Mouse (Mus musculus): Measurements from ENCODE around the gene Ccdc36. TPM values are rescaled to one million over a fixed set of nuclear protein-coding genes. Genes with fewer than 3 reads are reported as not detected.

Gene Ccdc36
- polyA plus RNA-seq, 1 experiment: not detected

DNA sequence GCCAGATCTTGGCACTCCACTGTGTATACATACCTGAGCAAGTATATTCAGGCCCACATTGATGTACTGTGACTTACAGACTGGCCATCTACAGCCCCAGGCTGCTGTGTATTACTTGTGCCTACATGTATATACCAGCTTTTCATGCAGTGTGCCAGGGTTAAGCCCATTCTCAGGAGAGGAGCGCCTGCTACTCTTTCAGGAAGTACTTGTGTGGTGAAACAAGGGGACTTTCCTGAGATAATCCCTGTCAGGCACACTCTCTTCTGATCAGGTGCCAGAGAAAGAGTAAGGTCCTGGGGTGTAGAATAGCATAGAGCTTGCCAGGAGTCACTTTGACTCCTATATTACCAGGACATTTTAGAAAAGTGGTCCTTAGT is 31.6 kb upstream of the Ccdc36 start:
- peak overlapping the region; percentile 95 for H3K4me3 ChIP-seq (replicated peaks)
- peaks cover 34% of the 10 kb centered on the region for H3K36me3 ChIP-seq (replicated peaks; ENCODE audit: low read length)
- H3K4me1 ChIP-seq: peaks cover 46% of the 10 kb centered on the region
- H3K27me3 ChIP-seq (replicated peaks): peaks cover 15% of the 10 kb centered on the region
- no peak for TF ChIP-seq FLI1 (IDR thresholded peaks at IDR 0.05; ENCODE audit: low read length)
- no peak for TF ChIP-seq GATA1 (IDR thresholded peaks at IDR 0.05; ENCODE audit: borderline replicate concordance, low read length)
- H3K9me3 ChIP-seq: peaks cover 7% of the 10 kb centered on the region; the same call in 1 of the 2 replicates

DNA sequence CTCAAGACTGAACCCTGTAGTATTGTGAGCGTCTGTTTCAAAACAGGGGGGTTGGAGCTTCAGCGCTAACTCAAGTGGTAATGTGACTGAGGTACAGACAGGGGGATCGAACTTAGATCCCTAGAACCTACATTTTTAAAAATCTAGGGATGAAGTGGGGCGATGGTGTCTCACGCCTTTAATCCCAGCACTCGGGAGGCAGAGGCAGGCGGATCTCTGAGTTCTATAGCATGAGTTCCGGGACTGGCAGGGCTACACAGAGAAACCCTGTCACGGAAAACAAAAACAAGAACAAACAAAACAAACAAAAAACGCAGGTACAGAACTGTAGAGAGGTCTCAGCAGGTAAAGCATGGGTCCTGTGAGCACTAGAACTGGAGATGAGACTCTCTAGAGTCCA is 28.7 kb upstream of the Ccdc36 start:
- H3K36me3 ChIP-seq (replicated peaks; ENCODE audit: low read length): peaks cover 4% of the 10 kb centered on the region
- no peak overlapping the region for H3K4me3 ChIP-seq (replicated peaks)
- H3K4me1 ChIP-seq: peaks cover 41% of the 10 kb centered on the region
- peaks cover 19% of the 10 kb centered on the region for H3K27me3 ChIP-seq (replicated peaks)
- TF ChIP-seq FLI1 (IDR thresholded peaks at IDR 0.05; ENCODE audit: low read length) (no peak), GATA1 (IDR thresholded peaks at IDR 0.05; ENCODE audit: borderline replicate concordance, low read length) (no peak)
- peaks cover 10% of the 10 kb centered on the region; the same call in 1 of the 2 replicates for H3K9me3 ChIP-seq

DNA sequence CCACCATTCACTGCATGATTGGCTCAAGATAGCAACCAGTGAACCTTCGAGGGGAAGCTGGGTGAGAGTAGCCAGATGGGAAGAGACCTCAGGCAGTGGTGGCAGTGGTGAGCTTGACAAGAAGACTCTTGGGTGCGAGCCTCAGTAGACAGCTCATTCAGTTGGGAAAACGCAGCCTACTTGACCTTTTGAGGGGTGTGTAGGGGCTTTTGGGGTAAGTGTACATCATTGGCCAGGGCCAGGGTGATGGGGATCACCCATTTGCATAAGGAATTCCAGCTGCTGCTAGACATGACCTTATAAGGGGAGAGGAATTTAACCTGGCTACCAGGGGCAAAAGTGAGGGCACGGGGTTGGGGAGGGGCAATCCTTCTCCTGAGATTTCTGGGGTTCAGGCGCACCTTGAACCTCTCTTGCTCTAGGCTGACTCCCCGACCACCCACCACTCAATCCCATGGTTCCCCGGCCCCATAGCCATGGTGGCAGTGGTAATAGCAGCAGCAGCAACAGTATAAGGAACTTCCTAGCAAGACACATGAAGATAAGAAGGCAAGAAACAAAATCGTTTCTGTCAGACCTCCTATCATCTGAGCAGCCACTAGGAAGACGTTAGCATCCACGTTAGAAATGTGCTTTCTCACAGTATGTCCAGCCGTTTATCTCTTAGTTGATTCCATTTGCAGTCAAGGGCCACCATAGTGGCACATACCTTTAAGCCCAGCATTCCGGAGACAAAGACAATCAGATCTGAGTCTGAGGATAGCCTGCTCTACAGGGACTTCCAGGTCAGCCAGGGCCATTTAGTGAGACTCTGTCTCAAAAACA is 27.7 kb upstream of the Ccdc36 start:
- peaks cover 29% of the 10 kb centered on the region for H3K27me3 ChIP-seq (replicated peaks)
- TF ChIP-seq GATA1 (IDR thresholded peaks at IDR 0.05; ENCODE audit: borderline replicate concordance, low read length) (no peak), FLI1 (IDR thresholded peaks at IDR 0.05; ENCODE audit: low read length) (no peak)
- H3K4me3 ChIP-seq (replicated peaks): peak overlapping the region; percentile 33
- peaks cover 10% of the 10 kb centered on the region; the same call in 1 of the 2 replicates for H3K9me3 ChIP-seq
- H3K36me3 ChIP-seq (replicated peaks; ENCODE audit: low read length): peaks cover 2% of the 10 kb centered on the region
- H3K4me1 ChIP-seq: peaks cover 42% of the 10 kb centered on the region

DNA sequence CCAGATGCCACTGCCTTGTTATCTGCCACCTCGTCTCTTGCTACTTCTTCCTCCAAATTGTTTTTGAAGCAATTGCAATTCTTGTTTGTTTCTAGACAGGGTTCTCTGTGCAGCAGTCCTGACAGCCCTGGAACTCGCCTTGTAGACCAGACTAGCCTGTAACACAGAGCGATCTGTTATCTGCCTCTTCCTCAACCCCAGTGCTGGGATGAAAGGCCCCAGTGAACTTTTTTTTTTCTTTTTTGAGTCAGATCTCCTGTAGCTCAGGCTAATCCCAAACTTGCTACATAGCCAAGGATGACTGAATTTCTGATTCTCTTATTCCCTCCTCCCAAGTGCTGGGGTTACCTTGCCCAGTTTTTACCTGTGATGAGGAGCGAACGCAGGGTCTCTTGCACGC is 26.1 kb upstream of the Ccdc36 start:
- H3K4me3 ChIP-seq (replicated peaks): no peak overlapping the region
- no peaks in the 10 kb centered on the region for H3K36me3 ChIP-seq (replicated peaks; ENCODE audit: low read length)
- H3K9me3 ChIP-seq: peaks cover 4% of the 10 kb centered on the region; the same call in 1 of the 2 replicates
- no peak for TF ChIP-seq GATA1 (IDR thresholded peaks at IDR 0.05; ENCODE audit: borderline replicate concordance, low read length)
- TF ChIP-seq FLI1 (IDR thresholded peaks at IDR 0.05; ENCODE audit: low read length): no peak
- peaks cover 47% of the 10 kb centered on the region for H3K4me1 ChIP-seq
- H3K27me3 ChIP-seq (replicated peaks): peaks cover 34% of the 10 kb centered on the region

DNA sequence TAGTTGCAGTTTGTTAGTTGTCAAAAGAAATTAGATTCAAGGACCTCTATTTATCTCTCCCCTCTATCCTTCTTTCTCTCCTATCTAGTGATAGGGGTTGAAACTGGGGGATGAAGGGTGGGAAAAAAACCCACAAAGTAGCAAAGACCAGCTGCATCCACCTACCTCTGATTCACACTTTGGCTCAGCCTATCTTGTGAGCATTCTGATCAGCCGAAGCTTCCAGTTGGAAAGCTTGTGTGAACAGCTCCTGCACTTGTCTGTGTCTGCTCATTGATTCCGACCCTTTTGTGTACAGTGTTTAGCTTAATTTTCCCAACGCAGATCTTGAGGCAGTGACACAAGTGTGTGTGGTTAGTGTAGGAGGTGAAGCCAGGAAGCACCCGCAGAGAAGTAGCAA is 25.2 kb upstream of the Ccdc36 start:
- TF ChIP-seq FLI1 (IDR thresholded peaks at IDR 0.05; ENCODE audit: low read length) (no peak), GATA1 (IDR thresholded peaks at IDR 0.05; ENCODE audit: borderline replicate concordance, low read length) (no peak)
- Histone ChIP-seq H3K36me3 (replicated peaks; ENCODE audit: low read length) (no peaks in the 10 kb centered on the region), H3K4me1 (peaks cover 47% of the 10 kb centered on the region), H3K9me3 (0 out of 2 replicates have a peak, but pooled peaks cover 3% of the 10 kb centered on the region), H3K4me3 (replicated peaks) (no peak overlapping the region), H3K27me3 (replicated peaks) (peaks cover 36% of the 10 kb centered on the region)

DNA sequence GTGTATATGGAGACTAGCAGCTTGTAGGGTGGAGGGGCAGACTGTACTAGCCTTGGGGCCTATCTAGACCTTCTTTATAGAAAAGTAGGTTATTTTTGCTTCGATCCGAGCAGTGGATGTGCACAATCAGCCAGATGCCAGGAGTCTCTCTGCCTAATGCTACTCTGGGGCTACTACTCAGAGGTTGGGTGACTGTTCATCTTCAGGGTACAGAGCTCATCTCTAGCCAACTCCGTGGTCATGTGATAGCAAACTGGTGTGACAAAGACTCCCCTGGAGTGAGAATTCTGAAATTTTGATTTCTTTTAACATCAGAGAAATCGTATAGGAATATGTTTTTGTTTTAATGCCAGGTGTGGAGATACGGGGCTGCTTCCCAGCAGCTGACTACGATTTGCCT is 24.6 kb upstream of the Ccdc36 start:
- peak overlapping the region; percentile 91 for H3K4me3 ChIP-seq (replicated peaks)
- TF ChIP-seq FLI1 (IDR thresholded peaks at IDR 0.05; ENCODE audit: low read length): no peak
- no peak for TF ChIP-seq GATA1 (IDR thresholded peaks at IDR 0.05; ENCODE audit: borderline replicate concordance, low read length)
- 0 out of 2 replicates have a peak, but pooled peaks cover 3% of the 10 kb centered on the region for H3K9me3 ChIP-seq
- H3K27me3 ChIP-seq (replicated peaks): peaks cover 39% of the 10 kb centered on the region
- no peaks in the 10 kb centered on the region for H3K36me3 ChIP-seq (replicated peaks; ENCODE audit: low read length)
- peaks cover 47% of the 10 kb centered on the region for H3K4me1 ChIP-seq

DNA sequence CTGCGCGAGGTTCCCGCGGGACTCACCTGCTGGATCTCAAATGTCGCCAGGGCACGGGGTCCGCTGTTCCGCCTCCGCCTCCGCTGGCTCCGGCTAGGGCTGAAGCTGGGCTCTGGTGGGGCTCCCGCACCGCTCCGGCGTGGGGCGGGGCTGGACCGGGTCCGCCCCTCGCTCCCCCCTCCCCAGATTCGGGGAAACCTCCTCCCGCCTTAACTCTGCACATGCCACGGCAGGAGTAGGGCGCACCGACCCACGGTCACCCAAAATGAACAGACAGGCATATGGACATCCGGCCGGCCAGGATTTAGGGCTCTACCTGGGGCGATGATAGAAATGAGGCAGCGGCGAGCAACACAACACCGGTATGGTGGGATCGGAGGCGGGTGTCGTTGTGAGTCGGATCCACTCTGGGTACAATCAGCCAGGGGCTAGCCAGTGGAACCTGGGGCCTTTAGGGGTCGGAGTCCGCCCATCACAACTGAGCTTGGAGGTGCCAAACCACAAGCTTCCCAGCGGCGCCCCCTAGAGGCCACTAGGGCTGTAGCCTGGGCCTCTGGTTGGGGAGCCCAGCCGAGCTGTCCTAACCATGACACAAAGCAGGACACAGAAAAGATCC is 24.1 kb upstream of the Ccdc36 start:
- TF ChIP-seq GATA1 (IDR thresholded peaks at IDR 0.05; ENCODE audit: borderline replicate concordance, low read length): no peak
- no peak for TF ChIP-seq FLI1 (IDR thresholded peaks at IDR 0.05; ENCODE audit: low read length)
- peaks cover 47% of the 10 kb centered on the region for H3K4me1 ChIP-seq
- 0 out of 2 replicates have a peak, but pooled peaks cover 3% of the 10 kb centered on the region for H3K9me3 ChIP-seq

DNA sequence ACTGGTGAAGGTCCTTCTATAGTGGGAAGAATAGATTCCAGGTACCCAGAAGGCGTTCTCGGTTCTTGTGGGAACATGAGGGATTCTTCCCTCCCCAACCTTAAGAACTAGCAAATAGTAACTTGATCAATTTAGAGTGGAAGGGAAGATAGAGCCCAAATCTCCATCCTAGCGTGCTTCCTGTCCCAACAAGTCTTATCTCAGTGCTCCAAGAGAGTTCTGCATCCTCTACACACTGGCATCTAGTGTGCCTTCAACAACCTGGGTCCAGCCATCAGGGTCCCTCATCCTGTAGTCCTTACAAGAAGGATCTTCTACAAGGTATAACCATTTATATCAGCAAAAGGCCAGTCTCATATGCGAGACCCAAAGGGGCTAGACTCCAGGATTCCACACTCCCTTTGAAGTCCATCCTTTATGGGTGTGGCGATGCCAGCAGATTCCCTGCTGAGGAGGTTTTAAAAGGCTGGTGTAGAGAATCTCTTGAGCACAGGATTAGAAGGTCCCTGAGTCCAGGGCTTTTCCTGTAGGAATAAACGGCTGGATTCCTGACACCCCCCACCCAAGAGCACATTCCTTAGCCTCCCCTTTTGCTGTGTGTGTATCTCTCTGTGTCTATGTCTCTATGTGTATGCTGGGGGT is 23.4 kb upstream of the Ccdc36 start:
- TF ChIP-seq GATA1 (IDR thresholded peaks at IDR 0.05; ENCODE audit: borderline replicate concordance, low read length) (no peak), FLI1 (IDR thresholded peaks at IDR 0.05; ENCODE audit: low read length) (no peak)
- no peaks in the 10 kb centered on the region for H3K36me3 ChIP-seq (replicated peaks; ENCODE audit: low read length)
- H3K9me3 ChIP-seq: 0 out of 2 replicates have a peak, but pooled peaks cover 3% of the 10 kb centered on the region
- peaks cover 31% of the 10 kb centered on the region for H3K27me3 ChIP-seq (replicated peaks)
- H3K4me3 ChIP-seq (replicated peaks): no peak overlapping the region
- peaks cover 47% of the 10 kb centered on the region for H3K4me1 ChIP-seq

More for the DNA sequence above, 24.1 kb upstream of the Ccdc36 start:
- H3K27me3 ChIP-seq (replicated peaks): peaks cover 33% of the 10 kb centered on the region
- peak overlapping the region; percentile 91 for H3K4me3 ChIP-seq (replicated peaks)
- H3K36me3 ChIP-seq (replicated peaks; ENCODE audit: low read length): no peaks in the 10 kb centered on the region

DNA sequence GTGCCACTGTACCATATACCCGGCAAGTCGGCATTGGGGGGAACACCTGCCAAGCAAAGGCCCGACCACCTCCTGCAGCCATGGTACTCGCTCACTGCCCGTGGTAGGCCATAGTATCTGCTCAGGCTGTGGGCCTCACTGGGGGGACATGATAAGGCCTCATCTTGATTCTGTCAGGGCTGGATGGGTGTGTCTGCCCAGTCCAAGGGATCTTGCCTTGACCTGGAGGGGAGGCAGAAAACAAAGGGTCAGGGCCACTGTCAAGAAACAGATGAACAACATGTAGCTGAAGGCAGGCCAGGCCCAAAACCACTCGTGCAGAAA is 22.8 kb upstream of the Ccdc36 start:
- no peak overlapping the region for H3K4me3 ChIP-seq (replicated peaks)
- H3K36me3 ChIP-seq (replicated peaks; ENCODE audit: low read length): no peaks in the 10 kb centered on the region
- TF ChIP-seq FLI1 (IDR thresholded peaks at IDR 0.05; ENCODE audit: low read length) (no peak), GATA1 (IDR thresholded peaks at IDR 0.05; ENCODE audit: borderline replicate concordance, low read length) (no peak)
- peaks cover 47% of the 10 kb centered on the region for H3K4me1 ChIP-seq
- peaks cover 31% of the 10 kb centered on the region for H3K27me3 ChIP-seq (replicated peaks)
- 0 out of 2 replicates have a peak, but pooled peaks cover 3% of the 10 kb centered on the region for H3K9me3 ChIP-seq
